Mouse (Mus musculus): ENCODE measurements around the gene Sez6l. TPM values are rescaled to one million over a fixed set of nuclear protein-coding genes. Genes with fewer than 3 reads are reported as not detected.

The Sez6l gene
- total RNA-seq, 1 experiment from 2014 or later, result 0.67 TPM

DNA sequence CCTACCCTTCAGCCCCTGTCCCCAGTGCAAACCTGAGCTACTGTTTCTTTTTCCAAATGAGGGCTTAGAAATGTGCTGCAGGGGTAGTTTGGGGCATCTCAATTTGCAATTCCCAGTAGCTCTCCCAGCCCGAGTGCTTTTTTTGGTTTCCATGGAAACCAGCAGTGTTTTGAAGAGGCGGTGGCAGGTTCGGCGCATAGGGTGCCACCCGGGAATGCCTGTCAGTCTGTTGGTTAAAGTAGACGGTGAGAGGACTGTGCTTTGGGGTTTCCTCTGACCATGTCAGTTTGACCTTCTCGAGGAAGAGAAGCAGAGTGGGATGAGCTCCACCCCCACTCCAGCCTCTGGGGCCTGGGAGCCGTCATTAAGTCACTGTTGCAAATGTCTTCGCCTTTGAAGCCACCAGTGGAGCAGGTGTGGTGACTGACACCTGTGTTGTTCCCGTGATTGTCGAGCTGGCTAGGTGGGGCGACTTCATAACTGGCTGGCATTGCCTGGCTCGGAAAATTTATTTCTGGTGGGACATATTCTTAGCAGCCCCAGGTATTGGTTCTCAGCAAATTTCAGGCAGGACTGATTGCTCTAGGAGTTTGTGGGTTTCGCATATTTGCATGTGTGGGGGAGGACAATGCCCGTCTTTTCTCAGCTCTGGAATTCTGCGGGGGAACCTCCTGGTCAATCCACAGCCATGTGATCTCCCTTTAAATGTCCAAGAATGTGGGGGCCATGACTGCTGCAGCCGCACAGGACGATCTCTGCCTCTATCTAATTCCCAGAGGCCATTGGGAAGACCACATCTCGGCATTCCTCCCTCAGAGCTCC is 165.3 kb downstream of the Sez6l start:
- no peak for ATAC-seq (replicated peaks; ENCODE audit: insufficient number of reproducible peaks, low FRiP score, low TSS enrichment, poor library complexity, severe bottlenecking)

GRCm38 (mm10) chr5:112411072-112411471 is 165.9 kb downstream of the Sez6l start:
- no peak for ATAC-seq (replicated peaks; ENCODE audit: insufficient number of reproducible peaks, low FRiP score, low TSS enrichment, poor library complexity, severe bottlenecking)

- no peak for ATAC-seq (replicated peaks; ENCODE audit: insufficient number of reproducible peaks, low FRiP score, low TSS enrichment, poor library complexity, severe bottlenecking)
These were observed 167.7 kb downstream of the Sez6l start for GRCm38 (mm10) chr5:112409274-112409673.

DNA sequence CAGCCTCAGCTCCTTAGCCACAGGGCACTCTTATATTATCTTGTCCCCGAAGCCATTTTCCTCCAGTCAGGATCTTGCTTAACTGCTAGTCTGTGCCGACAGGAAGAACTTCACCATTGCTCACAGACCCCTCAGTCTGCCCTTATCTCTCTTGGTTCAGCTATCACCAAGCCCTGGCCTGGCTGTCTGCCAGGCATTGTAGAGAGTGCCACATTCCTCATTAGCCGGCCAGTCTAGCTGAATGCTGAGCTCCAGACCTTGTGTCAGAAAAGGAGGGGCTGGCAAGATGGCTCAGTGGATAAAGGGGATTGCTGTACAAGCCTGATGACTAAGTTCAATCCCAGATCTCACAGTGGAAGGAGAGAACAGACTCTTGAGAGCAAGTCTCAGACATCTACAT is 171.0 kb downstream of the Sez6l start:
- ATAC-seq (replicated peaks; ENCODE audit: insufficient number of reproducible peaks, low FRiP score, low TSS enrichment, poor library complexity, severe bottlenecking), result no peak

- no peak for ATAC-seq (replicated peaks; ENCODE audit: insufficient number of reproducible peaks, low FRiP score, low TSS enrichment, poor library complexity, severe bottlenecking)
These were observed 174.5 kb downstream of the Sez6l start for GRCm38 (mm10) chr5:112402437-112402836.

GRCm38 (mm10) chr5:112399284-112399683 is 177.7 kb downstream of the Sez6l start:
- ATAC-seq (replicated peaks; ENCODE audit: insufficient number of reproducible peaks, low FRiP score, low TSS enrichment, poor library complexity, severe bottlenecking), result no peak

- no peak for ATAC-seq (replicated peaks; ENCODE audit: insufficient number of reproducible peaks, low FRiP score, low TSS enrichment, poor library complexity, severe bottlenecking)
These were observed 180.9 kb downstream of the Sez6l start for GRCm38 (mm10) chr5:112396066-112396465.

GRCm38 (mm10) chr5:112394779-112395443 is 182.1 kb downstream of the Sez6l start, which contains the start of gene Asphd2:
Asphd2 (minus strand) TSS chr5:112394866.
- ATAC-seq (replicated peaks; ENCODE audit: insufficient number of reproducible peaks, low FRiP score, low TSS enrichment, poor library complexity, severe bottlenecking), result no peak

DNA sequence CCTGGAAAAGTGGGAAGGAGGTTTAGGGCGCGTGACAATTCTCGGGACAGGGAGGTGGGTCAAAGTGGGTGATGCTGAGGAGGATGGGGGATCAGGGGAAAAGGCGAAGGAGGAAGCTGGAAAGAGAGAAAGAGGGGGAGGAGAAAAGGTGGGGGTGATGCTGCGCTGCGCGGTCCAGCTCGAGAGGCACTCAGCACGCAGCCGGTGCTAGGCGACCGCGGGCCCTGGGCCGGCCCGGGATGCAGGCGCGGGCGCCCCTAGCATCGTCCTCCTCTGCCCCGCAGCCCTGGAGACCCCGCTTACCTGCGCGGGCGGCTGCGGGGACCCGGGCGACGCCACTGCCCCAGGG is 182.6 kb downstream of the Sez6l start:
- ATAC-seq (replicated peaks; ENCODE audit: insufficient number of reproducible peaks, low FRiP score, low TSS enrichment, poor library complexity, severe bottlenecking), result no peak

- ATAC-seq (replicated peaks; ENCODE audit: insufficient number of reproducible peaks, low FRiP score, low TSS enrichment, poor library complexity, severe bottlenecking), result no peak
These were observed 183.1 kb downstream of the Sez6l start for GRCm38 (mm10) chr5:112393741-112394414.

GRCm38 (mm10) chr5:112391676-112392323 is 185.2 kb downstream of the Sez6l start:
- no peak for ATAC-seq (replicated peaks; ENCODE audit: insufficient number of reproducible peaks, low FRiP score, low TSS enrichment, poor library complexity, severe bottlenecking)

DNA sequence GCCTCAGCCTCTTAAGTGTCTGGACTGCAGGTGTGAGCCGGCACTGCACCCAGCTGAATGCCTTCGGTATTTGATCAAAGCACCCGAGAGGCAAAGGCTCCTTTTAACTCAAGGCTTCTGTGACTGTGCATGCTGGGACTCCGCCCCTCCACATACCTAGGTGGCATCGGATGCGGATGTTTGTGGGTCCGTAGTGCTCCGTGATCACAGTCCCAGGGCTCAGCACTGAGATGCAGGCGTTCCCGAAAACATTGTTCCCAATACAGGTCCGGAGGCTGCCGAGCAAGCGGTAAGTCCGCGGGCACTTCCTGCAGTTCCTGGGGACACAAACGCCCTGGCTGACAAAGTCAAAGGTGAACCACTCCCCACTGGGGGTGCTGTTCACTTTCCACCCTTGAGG is 186.0 kb downstream of the Sez6l start:
- ATAC-seq (replicated peaks; ENCODE audit: insufficient number of reproducible peaks, low FRiP score, low TSS enrichment, poor library complexity, severe bottlenecking), result no peak

DNA sequence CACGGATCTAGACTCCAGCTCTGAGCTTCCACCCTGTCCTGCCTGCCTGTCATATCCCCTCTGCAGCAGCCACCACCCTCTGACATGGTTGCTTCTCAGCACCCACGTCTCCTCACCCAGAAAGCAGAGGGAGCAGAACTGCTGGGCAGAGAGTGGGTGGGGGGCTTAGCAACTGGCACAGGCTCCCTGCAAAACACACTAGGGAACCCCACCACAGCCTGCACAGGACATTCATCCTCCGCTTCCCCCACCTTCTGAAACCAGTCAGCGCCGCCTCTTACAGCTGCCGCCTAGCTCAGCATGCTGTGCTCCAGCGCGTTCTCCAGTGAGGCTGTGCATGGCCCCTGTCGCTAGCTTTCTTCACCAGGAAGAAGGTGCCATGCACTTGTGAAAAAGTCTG is 187.6 kb downstream of the Sez6l start:
- ATAC-seq (replicated peaks; ENCODE audit: insufficient number of reproducible peaks, low FRiP score, low TSS enrichment, poor library complexity, severe bottlenecking), result no peak

GRCm38 (mm10) chr5:112385973-112386372 is 191.0 kb downstream of the Sez6l start:
- ATAC-seq (replicated peaks; ENCODE audit: insufficient number of reproducible peaks, low FRiP score, low TSS enrichment, poor library complexity, severe bottlenecking), result no peak

DNA sequence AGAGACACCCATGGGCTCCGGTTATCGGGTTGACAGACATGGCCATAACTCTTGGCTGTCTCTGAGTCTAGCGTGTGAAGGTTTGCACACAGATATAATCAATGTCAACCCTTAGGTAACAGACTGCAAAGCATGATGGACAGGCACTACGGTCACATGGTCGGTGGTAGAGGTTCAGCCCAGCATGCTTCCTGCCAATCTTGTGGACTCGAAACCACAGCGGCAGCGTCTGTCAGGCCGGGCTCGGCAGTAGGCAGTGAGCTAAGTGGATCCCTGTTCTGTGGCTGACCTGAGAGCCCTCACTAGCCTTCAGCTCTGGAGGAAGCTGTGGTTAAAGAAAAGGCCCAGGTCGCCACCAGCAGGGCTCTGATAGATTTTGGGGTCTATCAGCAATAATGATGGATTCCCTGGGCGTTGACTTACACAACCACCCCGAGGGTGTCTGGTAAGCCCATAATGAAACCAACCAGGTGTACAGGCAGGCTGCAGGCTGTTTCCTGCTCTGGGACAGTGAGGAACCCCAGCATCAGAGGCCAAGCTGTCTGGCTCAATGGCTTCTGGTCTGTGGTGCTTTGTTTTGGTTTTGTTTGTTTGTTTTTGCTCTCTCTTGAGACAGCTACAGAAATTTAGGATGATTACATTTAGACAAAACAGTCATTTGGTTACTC is 192.0 kb downstream of the Sez6l start:
- ATAC-seq (replicated peaks; ENCODE audit: insufficient number of reproducible peaks, low FRiP score, low TSS enrichment, poor library complexity, severe bottlenecking), result peak; percentile 31; the same call in 1 of the 2 replicates

DNA sequence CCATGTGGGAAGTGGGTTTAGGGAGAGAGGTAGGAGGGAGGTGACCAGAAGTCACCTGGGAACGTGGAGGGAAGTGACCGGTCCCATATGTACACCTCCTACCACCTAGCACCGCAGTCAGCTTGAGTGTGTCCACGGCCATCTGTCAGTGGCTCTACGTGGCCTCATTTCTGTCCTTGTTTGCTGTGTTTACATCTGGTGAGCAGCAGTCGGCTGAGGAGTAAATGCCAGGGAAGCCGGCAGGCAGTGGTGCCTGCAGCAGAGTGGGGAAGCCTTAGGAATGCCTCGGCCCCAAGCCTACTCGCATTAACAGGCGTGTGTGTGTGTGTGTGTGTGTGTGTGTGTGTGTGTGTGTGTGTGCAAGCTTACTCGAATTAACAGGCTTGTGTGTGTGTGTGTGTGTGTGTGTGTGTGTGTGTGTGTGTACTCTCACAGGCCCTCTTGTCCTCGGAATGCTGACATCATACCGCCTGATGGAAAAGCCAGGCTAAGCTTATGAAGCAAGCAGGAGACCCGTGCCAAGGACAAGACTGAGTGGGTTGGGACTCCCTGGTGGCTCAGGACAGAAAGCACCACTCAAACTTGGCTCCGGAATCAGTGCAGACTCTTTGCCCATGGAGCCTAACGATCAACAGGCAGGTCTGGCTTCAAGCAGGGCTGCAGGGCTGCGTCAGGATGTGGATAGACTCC is 194.2 kb downstream of the Sez6l start:
- no peak for ATAC-seq (replicated peaks; ENCODE audit: insufficient number of reproducible peaks, low FRiP score, low TSS enrichment, poor library complexity, severe bottlenecking)

GRCm38 (mm10) chr5:112382042-112382441 is 194.9 kb downstream of the Sez6l start:
- ATAC-seq (replicated peaks; ENCODE audit: insufficient number of reproducible peaks, low FRiP score, low TSS enrichment, poor library complexity, severe bottlenecking), result no peak

DNA sequence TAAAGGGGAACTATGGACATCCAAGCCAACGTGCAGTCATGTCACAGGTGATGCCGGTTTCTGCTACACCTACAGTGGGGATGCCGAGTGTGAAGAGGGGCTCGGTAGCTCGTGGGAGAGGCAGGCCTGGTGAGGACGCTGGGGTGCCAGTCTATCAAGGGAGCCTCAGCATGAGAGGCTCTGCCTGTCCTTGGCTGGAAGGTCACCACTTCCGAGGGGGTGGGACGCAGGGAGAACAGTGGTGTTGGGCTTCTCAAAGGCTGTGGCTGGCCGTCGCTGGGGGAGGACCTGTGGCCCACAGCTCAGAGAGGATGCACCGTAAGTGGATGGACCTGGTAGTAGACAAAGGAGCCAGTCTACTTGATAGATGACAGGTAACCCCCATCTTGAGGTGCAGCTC is 195.8 kb downstream of the Sez6l start:
- ATAC-seq (replicated peaks; ENCODE audit: insufficient number of reproducible peaks, low FRiP score, low TSS enrichment, poor library complexity, severe bottlenecking), result no peak
